Mouse (Mus musculus) c-Kit-positive CD71-positive TER-119-positive erythroid progenitor cells, embryonic 14.5 days (primary cell): ENCODE measurements around the gene Mtfr1l.

ENCODE experiments used
- DNase-seq: peaks from one replicate; pipeline ENCODE4 v3.0.0-alpha.2; 2013; ENCODE audit warnings: low spot score

Gene Mtfr1l

DNA sequence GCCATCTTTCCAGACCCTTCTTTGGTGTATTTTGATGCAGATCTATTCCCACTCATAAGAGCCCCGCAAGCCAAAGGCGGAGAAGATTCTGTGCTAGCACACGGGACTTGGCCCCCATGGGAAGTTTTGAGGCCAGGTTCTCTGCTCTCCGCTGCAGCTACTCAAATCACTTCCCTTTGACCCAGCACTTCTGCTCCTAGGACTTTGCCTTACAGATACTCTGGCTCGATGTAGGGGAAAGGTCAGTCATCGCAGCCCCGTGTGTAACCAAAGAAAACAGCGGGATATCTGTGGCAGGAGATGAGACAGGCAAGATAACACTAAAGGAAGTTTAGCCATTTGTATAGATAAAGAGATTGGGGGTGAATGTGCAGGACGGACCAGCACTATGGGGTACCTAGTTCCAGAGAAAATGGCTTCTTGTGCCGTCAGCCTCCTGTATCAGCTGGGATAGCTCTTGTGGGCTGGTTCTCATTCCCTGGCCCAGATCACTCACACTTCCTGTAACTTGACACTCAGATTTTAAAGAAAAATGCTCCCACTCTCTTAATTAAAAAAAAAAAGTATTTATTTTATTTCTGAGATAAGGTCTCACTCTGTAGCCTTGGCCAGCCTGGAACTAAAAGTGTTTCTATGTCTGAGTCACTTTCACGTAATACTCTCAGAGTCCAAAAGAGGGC, 45.1 kb downstream of the Mtfr1l start:
- DNase-seq = no peak

DNA sequence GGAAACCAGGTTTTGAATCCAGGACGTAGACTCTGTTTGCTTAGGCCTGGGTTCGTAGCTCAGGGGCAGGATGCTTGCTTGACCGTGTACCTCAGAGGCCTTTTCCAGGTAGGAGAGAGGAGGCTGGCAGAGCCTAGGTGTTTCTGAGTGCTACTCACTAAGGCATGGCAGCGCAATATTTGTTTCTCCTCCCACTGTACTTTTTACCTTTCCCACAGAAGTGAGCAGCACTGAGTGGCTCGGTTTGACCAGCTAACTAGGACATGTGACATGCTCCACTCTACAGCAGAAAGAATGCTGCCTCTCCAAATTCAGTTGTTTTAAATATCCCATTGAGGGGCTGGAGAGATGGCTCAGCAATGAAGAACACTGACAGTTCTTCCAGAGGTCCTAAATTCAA, 47.0 kb downstream of the Mtfr1l start:
- no peak for DNase-seq

DNA sequence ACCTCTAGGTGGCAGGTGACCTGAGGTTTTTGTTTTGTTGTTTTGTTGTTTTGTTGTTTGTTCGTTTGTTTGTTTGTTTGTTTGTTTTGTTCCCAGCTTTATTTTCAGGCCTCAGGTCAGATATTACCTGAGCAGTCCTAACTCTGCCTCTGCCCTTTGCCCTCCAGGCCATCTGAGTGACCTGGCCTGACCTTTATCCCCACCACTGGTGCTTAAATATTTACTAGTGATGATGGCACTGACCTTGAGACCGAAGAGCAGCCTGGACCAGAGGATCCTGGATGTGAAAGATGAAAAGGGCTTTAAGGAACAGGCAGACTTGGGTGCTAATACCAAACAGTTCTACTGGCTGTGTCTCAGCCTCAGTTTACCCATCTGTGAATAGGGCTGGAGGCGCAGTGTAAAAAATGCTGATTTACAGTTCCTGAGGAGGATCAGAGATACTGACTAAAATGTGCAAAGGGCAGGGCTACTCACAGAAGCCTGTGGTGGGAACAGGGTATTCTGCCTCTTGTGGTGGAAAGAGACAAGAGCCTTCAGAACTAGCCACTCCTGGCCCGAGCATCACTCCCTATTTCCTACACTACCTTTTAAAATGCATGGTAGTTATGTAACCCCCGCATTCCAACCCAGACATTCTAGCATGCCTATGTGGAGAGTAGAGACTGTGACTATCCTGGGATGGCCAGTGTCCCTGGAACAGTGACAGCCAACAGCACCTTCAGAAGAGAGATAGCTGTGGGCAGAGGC, 49.9 kb downstream of the Mtfr1l start:
- DNase-seq = no peak

DNA sequence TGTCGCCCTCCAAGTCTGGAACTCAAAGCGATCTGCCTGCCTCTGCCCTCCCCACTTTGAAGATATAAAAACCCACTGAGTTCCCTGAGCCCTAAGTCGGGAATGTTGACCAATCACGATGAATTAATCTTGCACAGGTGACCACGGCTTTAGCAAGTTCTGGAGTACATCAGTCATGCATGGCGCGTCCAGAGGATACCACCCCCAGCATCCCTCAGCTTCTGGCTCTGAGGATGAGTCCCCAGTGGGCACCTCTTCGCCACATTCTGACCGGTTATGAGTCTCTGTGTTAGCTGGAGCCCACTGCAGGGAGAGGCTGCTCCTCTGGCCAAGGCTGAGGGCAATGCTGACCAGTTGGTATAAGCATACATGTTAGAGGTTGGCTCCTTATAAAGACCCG, 51.0 kb downstream of the Mtfr1l start:
- DNase-seq = no peak

DNA sequence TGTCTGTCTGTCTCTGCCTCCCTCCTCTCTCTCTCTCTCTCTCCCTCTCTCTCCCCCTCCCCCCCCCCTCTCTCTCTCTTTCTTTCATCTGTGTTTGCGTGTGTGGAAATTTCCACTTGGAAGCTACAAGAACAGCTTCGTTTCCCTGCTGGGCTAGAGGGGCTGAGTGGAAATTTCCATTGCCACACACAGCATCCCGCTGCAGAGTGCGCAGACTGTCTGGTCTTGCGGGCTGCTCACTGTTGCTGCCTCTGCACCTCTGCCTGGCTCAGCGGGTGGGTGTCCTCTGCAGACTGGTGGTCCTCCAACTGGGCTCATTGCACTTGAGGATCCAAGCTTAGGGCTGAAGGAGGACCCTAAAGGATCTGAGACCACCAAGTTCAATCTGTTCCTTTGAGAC, 51.5 kb downstream of the Mtfr1l start:
- DNase-seq = no peak

DNA sequence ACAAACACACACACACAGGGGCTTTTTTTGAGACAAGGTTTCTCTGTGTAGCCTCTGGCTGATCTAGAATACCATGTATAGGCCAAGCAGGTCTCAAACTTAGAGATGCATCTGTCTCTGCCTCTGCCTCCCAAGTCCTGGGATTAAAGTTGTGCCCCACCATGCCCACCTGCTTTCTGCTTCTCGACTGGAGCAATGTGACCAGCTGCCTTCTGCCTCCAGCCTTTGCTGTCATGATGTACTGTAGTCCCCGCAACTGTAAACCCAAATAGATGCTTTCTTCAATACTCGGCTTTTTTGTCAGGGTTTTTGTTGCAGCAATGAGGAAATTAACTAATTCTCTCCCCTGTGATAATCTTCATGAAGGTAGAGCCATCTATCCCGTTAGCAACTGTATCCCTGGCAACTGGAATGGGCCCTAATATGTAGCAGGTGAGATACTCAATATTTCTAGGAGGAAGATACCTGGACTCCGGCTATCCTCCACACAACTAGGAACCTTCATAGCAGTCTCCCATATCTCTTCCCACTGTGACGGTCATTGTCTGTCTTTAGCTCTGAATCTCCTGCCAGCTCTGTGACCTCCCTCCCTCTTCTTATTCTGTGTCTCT, 52.0 kb downstream of the Mtfr1l start:
- DNase-seq = no peak

DNA sequence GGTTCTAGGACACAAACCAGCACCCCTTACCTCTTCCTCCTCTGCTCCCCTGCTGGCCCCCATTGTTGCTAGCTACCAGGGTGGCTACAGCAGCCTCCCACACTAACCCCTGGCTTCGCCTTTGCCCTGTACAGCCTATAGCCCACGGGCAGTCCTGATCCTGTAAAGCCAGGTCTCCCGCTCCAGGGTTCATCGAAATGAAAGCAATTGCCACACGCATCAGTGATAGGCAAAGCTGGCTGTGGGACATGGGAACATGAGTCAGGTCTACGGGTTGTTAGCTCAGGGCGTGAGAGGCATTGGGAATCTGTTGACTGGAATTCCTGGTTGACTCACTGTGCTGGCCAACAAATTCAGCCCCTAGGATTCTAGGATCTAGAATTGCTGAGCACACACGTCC, 52.7 kb downstream of the Mtfr1l start:
- DNase-seq = no peak

DNA sequence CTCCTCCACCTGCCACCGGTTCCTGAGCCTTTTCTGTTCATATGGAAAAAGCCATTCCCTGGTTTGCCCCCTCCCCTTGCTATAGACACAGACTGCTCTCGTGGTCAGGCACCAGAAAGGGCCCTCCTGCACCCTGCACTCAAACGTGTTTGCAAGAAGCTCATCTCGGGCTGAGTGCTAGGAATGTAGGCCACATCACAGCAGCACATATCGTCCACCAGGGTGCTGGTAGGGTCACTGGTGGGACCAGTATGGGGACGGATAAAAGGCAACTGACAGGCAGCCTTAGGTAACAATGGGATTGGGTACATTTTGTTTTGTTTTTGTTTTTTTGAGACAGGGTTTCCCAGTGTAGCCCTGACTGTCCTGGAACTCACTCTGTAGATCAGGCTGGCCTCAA, 53.9 kb downstream of the Mtfr1l start:
- no peak for DNase-seq

DNA sequence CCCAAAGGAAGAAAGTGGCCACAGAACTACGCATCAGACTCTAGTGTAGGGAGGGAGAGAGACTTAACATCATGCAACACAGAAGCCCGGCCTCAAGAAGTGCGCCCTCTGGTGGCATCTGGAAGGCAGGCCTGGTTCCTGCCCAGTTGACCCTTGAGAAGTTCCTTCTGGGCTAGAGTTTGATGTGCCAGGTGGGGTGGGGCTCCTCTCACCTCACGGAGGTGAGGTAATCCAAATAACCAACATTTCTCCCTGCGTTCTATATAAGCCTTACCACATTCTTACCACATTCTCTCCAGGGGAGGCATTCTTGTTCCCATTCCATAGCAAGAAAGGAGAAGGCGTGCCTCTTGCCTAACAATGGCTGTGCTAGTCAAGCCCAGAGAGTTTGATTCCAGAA, 54.3 kb downstream of the Mtfr1l start:
- peak; percentile 73 for DNase-seq

DNA sequence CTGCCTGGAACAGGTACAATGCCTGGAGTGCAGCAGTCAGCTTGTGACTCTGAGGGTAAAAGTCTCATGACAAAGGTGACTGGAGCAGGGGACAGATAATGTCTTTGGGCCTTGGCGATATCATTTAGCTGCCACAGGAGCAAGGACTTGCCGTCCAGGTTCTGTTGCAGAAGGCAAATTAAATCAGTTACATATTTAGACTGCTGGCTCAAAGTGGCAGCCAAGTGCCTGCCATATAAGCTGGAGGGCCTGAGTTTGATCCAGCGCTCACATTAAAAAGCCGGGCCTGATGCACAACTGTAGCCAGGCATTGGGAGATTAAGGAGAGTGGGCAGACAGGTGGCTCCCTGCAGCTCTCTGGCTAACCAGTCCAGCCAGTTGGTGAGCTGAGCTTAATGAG, 55.3 kb downstream of the Mtfr1l start:
- no peak for DNase-seq

DNA sequence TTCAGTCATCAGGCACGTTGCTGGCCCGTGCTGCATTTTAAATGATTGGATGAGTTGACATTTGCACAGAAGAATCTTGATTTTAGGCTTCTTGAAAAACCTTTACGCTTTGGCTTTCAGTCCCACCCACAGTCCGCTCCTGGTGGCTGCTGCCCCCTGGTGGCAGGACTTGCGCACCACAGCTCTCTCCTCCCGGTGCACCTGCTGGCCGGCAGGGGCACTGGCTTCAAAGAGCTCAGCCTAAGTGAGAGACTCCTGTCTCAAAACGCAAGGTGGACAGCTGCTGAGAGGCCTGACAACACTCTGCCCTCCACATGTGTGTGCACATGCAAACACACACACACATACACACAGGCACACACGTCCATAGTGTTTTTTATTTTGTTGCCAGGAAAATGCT, 57.2 kb downstream of the Mtfr1l start:
- peak; percentile 79 for DNase-seq

DNA sequence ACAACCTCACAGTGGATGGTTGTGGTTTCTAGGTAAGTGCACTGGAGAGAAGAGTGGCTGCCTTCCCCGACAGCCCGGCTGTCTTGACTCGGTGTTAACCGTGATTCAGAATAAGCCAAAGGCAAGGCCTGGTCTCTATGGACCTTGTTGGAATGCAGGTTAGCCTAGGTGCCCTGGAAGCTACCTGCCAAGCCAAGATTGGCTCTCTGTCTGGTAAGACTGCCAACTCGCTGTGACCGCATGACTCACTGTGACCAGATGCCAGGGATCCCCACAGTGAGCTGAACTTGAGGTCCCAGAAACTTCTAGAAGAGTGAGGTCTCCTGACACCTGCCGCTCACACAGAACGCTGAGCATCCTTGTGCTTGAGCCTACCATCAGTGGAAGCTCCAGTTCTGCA, 58.3 kb downstream of the Mtfr1l start:
- no peak for DNase-seq
